Mouse (Mus musculus): ENCODE data around the gene Asl.
A peak's percentile ranks its signal among the peaks of the same experiment; 100 is the strongest.

DNA sequence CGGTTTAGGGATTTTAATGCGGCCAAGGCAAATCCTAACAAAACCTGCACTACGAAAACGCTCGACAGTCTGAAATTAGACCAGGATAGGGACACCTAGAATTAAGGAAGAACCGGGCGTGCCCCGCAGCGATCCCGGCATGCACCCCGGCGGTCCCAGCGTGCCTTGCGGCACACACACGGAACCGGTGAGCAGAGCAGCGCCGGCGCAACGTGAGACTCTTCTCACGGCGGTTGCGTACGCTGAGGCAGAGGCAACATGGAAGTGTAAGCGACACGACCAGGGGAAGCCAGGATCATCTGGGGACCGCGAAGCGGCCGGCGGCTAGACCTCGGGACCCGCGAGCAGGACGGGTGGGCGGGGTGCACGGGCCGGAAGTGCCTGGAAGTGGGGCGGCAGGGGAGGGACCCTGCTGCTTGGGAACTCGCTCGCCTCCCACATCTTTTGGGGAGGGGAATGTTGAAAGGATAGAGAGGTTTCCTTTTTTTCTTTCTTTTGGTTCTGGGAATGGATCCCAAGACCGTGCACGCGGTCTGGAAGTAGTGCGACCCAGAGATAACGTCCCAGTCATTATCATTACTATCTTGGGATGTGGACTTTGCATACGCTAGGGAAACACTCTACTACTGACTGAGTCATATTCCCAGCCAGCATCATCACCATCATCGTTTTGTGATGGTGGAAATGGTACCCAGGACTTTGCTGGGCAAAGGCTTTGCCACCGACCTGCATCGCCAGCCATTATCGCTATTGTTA lies at the start of gene Asl, which contains the start of gene Crcp:
- no peak for TF ChIP-seq CTCF (IDR thresholded peaks at IDR 0.05; ENCODE audit: low read depth)
- TF ChIP-seq EP300 (IDR thresholded peaks at IDR 0.05; ENCODE audit: low read depth) = 0 out of 2 replicates have a peak, but pooled peaks have one; percentile 8

All from liver, postnatal 0 days (tissue).